Mouse (Mus musculus): ENCODE results near the gene Haghl. TPM values are rescaled to one million over a fixed set of nuclear protein-coding genes. Genes with fewer than 3 reads are reported as not detected.

The Haghl gene
- polyA plus RNA-seq, 1 experiment from 2014 or later, result 165 TPM

DNA sequence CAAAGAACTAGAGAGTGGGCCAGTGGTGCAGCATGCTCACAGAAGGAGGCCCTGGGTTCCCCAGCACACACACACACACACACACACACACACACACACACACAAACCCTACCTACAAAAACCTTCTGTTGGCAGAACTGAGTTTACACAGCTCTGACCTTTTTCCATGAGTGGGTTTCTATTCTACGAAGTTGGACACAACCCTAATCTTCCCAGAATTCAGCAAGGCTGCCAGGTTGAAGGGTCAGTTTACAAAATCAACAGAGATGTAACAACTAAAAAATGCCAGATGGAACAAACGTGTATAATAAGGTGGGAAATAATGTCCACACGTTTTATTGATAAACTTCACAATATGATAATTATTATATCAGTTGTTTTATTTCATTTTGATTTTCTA, 27.8 kb downstream of the Haghl start:
- no peak for ATAC-seq
- H3K27me3 ChIP-seq (ENCODE audit: control insufficient read depth, insufficient read depth, low read depth, low read length), result peaks cover 3% of the 10 kb centered on the region; the same call in 1 of the 2 replicates
- H3K27ac ChIP-seq (ENCODE audit: low read length), result no peak overlapping the region
- H3K4me1 ChIP-seq (ENCODE audit: control insufficient read depth, insufficient read depth, low read length), result no peaks in the 10 kb centered on the region
- no peak overlapping the region for H3K4me3 ChIP-seq (ENCODE audit: low read depth, low read length)
- H3K9me3 ChIP-seq (replicated peaks; ENCODE audit: control insufficient read depth, low read length, poor library complexity, severe bottlenecking), result no peaks in the 10 kb centered on the region
- 81% methylated on average over 3 of the region's 3 CpGs for WGBS
- H3K36me3 ChIP-seq (ENCODE audit: control insufficient read depth, insufficient read depth, low read length), result no peaks in the 10 kb centered on the region
- no peak overlapping the region for H3K4me2 ChIP-seq (ENCODE audit: low read length)
- H3K9ac ChIP-seq (ENCODE audit: low read depth, low read length), result no peak overlapping the region

DNA sequence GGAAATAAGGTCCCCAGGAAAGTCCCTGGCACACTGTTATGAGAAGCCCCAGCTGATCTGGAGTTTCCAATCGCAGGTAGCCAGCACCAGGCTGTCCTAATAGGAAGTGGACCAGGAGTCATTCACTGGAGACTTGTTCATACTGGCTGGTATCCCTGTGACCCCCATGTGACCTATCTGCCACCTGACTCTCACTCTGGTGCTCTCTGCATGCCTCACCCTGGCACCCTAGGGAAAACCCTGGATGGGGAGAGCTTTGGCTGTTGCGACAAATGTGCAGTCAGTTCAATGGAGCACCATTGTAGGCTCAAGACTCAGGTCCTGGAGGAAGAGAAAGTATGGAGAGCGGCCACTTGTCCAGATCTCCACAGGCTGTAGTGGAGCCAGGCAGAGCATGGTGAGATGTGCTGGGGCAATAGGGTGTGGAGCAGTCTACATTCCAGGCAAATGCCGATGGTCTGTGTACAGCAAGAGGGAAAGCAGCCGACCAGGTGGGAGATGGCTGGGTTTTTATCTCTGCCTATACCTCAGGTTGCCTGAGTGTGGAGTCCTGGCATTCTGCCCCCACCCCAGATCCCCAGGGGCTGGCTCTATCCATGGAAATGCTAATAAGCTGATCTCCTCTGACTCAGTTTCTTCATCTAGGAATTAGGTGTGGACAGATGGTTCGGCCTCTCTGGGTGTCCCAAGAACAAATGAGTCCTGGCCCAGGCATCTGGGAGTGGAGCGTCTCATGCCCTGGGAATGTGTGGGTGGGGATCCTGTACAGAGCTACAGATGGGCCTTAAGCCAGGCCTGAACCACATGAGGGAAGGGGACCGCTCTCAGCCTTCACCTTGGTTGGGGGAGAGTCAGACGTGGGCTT, 28.9 kb downstream of the Haghl start:
- Histone ChIP-seq H3K4me2 (ENCODE audit: low read length) (no peak overlapping the region), H3K9ac (ENCODE audit: low read depth, low read length) (no peak overlapping the region), H3K27me3 (ENCODE audit: control insufficient read depth, insufficient read depth, low read depth, low read length) (peaks cover 3% of the 10 kb centered on the region; the same call in 1 of the 2 replicates), H3K4me1 (ENCODE audit: control insufficient read depth, insufficient read depth, low read length) (peaks cover 1% of the 10 kb centered on the region; the same call in 1 of the 2 replicates), H3K4me3 (ENCODE audit: low read depth, low read length) (no peak overlapping the region), H3K9me3 (replicated peaks; ENCODE audit: control insufficient read depth, low read length, poor library complexity, severe bottlenecking) (no peaks in the 10 kb centered on the region), H3K36me3 (ENCODE audit: control insufficient read depth, insufficient read depth, low read length) (no peaks in the 10 kb centered on the region), H3K27ac (ENCODE audit: low read length) (no peak overlapping the region)
- no peak for ATAC-seq
- 84% methylated on average over 9 of the region's 9 CpGs for WGBS

DNA sequence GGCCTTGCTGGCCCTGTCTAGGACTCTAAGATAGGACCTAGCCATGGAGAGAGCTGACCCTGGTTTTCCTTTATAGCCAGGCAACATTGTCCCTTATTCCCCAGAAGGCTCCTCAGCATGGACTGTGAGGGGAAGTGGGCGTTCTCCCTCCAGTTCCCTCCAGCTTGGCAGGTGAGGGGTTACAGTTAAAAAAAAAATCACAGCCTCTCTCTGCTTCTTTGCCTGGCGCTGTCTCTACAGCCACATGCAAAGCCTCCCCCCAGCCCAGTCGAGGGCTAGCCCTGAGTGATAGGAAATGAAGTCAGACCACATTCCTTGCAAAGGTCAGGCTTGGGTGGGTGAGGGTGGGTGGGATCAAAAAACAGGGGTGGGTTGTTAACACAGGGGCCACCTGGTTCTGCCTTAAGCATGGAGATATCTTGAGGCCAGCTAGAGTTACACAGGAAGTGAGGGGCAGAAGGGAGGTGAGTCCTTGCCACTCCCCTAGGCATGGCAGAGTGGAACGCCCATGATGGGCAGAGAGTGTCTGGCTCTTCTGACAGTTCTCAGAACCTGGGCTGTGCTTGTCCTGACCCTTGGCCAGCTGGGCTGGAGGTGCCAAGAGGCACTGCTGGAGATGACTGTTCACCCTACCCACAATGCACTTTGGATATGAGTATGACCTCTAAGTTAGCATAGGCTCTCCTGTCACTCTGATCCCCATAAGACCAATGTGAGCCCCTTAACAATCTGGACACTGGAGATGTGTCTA, 29.7 kb downstream of the Haghl start:
- H3K4me3 ChIP-seq (ENCODE audit: low read depth, low read length), result no peak overlapping the region
- H3K4me2 ChIP-seq (ENCODE audit: low read length), result no peak overlapping the region
- no peak overlapping the region for H3K27ac ChIP-seq (ENCODE audit: low read length)
- no peak overlapping the region for H3K9ac ChIP-seq (ENCODE audit: low read depth, low read length)
- H3K9me3 ChIP-seq (replicated peaks; ENCODE audit: control insufficient read depth, low read length, poor library complexity, severe bottlenecking), result no peaks in the 10 kb centered on the region
- peaks cover 3% of the 10 kb centered on the region; the same call in 1 of the 2 replicates for H3K27me3 ChIP-seq (ENCODE audit: control insufficient read depth, insufficient read depth, low read depth, low read length)
- WGBS, result 74% methylated on average over 4 of the region's 4 CpGs
- no peaks in the 10 kb centered on the region for H3K36me3 ChIP-seq (ENCODE audit: control insufficient read depth, insufficient read depth, low read length)
- H3K4me1 ChIP-seq (ENCODE audit: control insufficient read depth, insufficient read depth, low read length), result peaks cover 4% of the 10 kb centered on the region; the same call in 1 of the 2 replicates
- ATAC-seq, result no peak

DNA sequence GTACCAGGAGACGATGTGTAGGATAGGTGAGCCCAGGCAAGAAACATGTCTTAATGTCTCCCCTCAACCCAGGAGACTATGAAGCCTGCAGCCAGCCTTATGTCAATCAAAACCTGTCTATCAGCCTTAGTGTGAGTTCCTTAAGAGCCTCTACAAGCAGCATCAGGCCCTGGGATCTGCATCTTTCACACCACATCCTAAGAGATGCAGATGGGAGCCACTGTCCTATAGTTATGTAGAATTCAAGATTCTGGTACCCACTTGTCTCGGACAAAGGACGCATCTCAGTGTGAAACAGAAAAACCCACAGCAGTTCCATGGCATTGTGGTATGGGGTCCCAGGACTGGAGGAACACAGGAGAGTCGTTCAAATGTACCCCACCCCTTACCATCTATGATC, 30.4 kb downstream of the Haghl start:
- no peak overlapping the region for H3K4me3 ChIP-seq (ENCODE audit: low read depth, low read length)
- 0 out of 2 replicates have a peak, but pooled peaks cover under 1% of the 10 kb centered on the region for H3K27me3 ChIP-seq (ENCODE audit: control insufficient read depth, insufficient read depth, low read depth, low read length)
- no peaks in the 10 kb centered on the region for H3K9me3 ChIP-seq (replicated peaks; ENCODE audit: control insufficient read depth, low read length, poor library complexity, severe bottlenecking)
- H3K4me1 ChIP-seq (ENCODE audit: control insufficient read depth, insufficient read depth, low read length), result peaks cover 4% of the 10 kb centered on the region; the same call in 1 of the 2 replicates
- H3K27ac ChIP-seq (ENCODE audit: low read length), result no peak overlapping the region
- no peak for ATAC-seq
- no peak overlapping the region for H3K4me2 ChIP-seq (ENCODE audit: low read length)
- no peak overlapping the region for H3K9ac ChIP-seq (ENCODE audit: low read depth, low read length)
- H3K36me3 ChIP-seq (ENCODE audit: control insufficient read depth, insufficient read depth, low read length), result no peaks in the 10 kb centered on the region
- WGBS, result 76% methylated on average over 4 of the region's 4 CpGs

DNA sequence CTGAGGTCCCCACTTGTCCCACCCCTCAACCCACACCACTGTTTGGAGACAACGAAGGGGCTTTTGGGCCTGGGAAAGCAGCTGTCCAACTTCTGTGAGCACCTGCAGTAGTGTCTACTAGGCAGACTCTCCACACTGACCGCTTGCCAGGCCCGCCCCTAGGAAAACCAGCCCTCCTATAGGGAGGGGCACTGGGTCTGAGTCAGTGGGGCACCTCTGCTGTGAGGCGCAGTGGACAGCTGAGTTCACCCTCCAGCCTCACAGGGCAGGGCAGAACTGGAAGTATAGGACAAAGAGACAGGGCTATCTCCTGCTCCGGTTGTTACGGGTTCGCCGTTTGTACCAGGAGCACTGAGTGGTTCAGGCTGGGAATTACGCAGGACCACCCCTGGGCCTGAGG, 31.2 kb downstream of the Haghl start, which contains the start of gene Msln:
Gene Msln (minus strand): TSS at position 138 of the 400 bp plus-strand sequence.
- Histone ChIP-seq H3K27ac (ENCODE audit: low read length) (no peak within 1 kb of the TSS), H3K4me1 (ENCODE audit: control insufficient read depth, insufficient read depth, low read length) (peaks cover 4% of the 10 kb centered on the region; the same call in 1 of the 2 replicates), H3K27me3 (ENCODE audit: control insufficient read depth, insufficient read depth, low read depth, low read length) (no peaks in the 10 kb centered on the region), H3K4me2 (ENCODE audit: low read length) (no peak within 1 kb of the TSS), H3K4me3 (ENCODE audit: low read depth, low read length) (no peak within 1 kb of the TSS), H3K9me3 (replicated peaks; ENCODE audit: control insufficient read depth, low read length, poor library complexity, severe bottlenecking) (no peaks in the 10 kb centered on the region), H3K9ac (ENCODE audit: low read depth, low read length) (no peak within 1 kb of the TSS), H3K36me3 (ENCODE audit: control insufficient read depth, insufficient read depth, low read length) (no peaks in the 10 kb centered on the region)
- ATAC-seq, result no peak
- 84% methylated on average over 9 of the region's 9 CpGs for WGBS

DNA sequence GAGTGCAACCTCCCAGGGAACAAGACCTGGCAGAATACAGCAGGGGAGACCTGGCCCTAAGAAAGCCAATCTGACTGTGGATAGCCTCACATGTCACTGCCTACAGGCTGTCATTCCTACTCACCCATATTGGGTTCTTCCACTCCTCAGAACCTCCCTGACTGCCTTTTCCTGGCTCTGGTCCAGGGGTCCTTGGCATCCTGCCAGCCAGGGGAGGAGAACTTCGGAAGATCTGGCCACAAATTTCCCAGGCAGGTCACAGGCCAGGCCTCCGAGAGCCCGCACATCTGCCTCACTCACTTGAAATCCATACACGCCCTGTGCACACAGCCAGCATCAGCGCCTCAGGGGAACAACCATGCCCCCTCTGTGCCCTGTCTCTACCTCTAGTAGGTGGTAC, 34.0 kb downstream of the Haghl start:
- Histone ChIP-seq H3K27me3 (ENCODE audit: control insufficient read depth, insufficient read depth, low read depth, low read length) (no peaks in the 10 kb centered on the region), H3K4me1 (ENCODE audit: control insufficient read depth, insufficient read depth, low read length) (peaks cover 4% of the 10 kb centered on the region; the same call in 1 of the 2 replicates), H3K9me3 (replicated peaks; ENCODE audit: control insufficient read depth, low read length, poor library complexity, severe bottlenecking) (no peaks in the 10 kb centered on the region), H3K4me2 (ENCODE audit: low read length) (no peak overlapping the region), H3K27ac (ENCODE audit: low read length) (no peak overlapping the region), H3K9ac (ENCODE audit: low read depth, low read length) (no peak overlapping the region), H3K36me3 (ENCODE audit: control insufficient read depth, insufficient read depth, low read length) (no peaks in the 10 kb centered on the region), H3K4me3 (ENCODE audit: low read depth, low read length) (no peak overlapping the region)
- 44% methylated on average over 5 of the region's 5 CpGs for WGBS
- no peak for ATAC-seq

DNA sequence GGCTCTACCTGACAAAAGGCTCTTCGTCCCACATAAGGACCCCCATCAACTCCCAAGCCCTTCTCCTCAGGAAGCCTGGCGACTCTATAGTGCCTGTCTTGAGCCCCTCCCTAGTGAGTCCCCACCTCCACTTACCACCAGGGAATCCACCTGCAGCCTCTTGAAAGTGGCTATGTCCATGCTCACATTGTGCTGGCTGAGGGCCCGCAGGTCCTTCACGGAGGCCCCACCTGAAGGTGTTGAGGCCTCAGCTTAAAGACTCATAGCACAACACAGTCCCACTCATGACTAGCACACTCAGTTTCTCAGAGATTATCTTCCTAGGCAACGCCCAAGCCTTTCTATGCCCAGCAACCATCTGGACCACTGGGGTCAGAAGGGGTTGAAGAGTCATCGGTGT, 36.2 kb downstream of the Haghl start:
- no peak for ATAC-seq
- H3K27ac ChIP-seq (ENCODE audit: low read length), result no peak overlapping the region
- peaks cover 4% of the 10 kb centered on the region; the same call in 1 of the 2 replicates for H3K4me1 ChIP-seq (ENCODE audit: control insufficient read depth, insufficient read depth, low read length)
- H3K9me3 ChIP-seq (replicated peaks; ENCODE audit: control insufficient read depth, low read length, poor library complexity, severe bottlenecking), result no peaks in the 10 kb centered on the region
- H3K4me2 ChIP-seq (ENCODE audit: low read length), result no peak overlapping the region
- 92% methylated on average over 6 of the region's 6 CpGs for WGBS
- H3K27me3 ChIP-seq (ENCODE audit: control insufficient read depth, insufficient read depth, low read depth, low read length), result no peaks in the 10 kb centered on the region
- H3K9ac ChIP-seq (ENCODE audit: low read depth, low read length), result no peak overlapping the region
- no peak overlapping the region for H3K4me3 ChIP-seq (ENCODE audit: low read depth, low read length)
- H3K36me3 ChIP-seq (ENCODE audit: control insufficient read depth, insufficient read depth, low read length), result no peaks in the 10 kb centered on the region

DNA sequence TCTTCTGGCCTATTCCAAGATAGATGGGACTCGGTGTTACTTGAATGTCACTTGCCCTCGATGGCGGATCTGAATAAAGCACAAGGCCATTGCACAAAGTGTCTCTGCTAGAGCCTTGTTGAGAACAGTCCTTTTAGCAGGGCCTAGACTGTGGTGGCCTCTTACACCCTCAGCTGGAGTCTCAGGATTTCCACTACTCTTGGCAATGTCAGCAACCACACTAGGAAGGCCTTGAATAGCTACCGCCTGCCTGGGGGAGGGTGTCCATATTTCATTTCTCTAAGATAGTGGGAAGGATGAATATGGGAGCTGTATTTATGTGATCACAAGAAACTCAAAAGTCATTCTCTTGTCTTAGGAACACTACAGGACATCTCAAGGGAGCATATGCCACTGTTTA, 37.2 kb downstream of the Haghl start:
- ATAC-seq, result no peak
- WGBS, result 96% methylated on average over 4 of the region's 4 CpGs

DNA sequence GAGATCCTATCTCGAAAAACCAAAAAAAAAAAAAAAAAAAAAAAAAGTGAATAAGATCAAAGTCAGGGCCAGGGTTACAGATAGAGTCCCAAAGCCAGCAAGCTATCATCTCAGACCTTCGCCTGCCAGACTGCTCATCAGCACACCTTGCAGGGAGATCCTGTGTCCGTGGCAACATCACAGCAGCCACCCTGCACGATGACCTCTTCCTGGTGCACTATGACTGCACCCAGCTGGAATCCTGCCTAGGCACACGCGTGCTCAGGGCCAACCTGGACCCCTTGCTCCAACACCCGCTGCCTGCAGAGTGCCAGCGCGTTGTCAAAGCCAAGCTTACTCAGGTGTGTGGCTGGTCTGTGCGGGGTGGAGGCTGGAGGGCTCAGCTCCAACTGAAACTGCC, 41.2 kb downstream of the Haghl start:
- 83% methylated on average over 10 of the region's 10 CpGs for WGBS
- no peaks in the 10 kb centered on the region for H3K4me1 ChIP-seq (ENCODE audit: control insufficient read depth, insufficient read depth, low read length)
- no peaks in the 10 kb centered on the region for H3K27me3 ChIP-seq (ENCODE audit: control insufficient read depth, insufficient read depth, low read depth, low read length)

More for the DNA sequence above, 37.2 kb downstream of the Haghl start:
- peaks cover 4% of the 10 kb centered on the region; the same call in 1 of the 2 replicates for H3K4me1 ChIP-seq (ENCODE audit: control insufficient read depth, insufficient read depth, low read length)
- H3K27me3 ChIP-seq (ENCODE audit: control insufficient read depth, insufficient read depth, low read depth, low read length), result no peaks in the 10 kb centered on the region
- no peak overlapping the region for H3K4me2 ChIP-seq (ENCODE audit: low read length)
- no peaks in the 10 kb centered on the region for H3K9me3 ChIP-seq (replicated peaks; ENCODE audit: control insufficient read depth, low read length, poor library complexity, severe bottlenecking)
- H3K36me3 ChIP-seq (ENCODE audit: control insufficient read depth, insufficient read depth, low read length), result no peaks in the 10 kb centered on the region
- H3K27ac ChIP-seq (ENCODE audit: low read length), result no peak overlapping the region
- H3K9ac ChIP-seq (ENCODE audit: low read depth, low read length), result no peak overlapping the region
- no peak overlapping the region for H3K4me3 ChIP-seq (ENCODE audit: low read depth, low read length)

More for the DNA sequence above, 41.2 kb downstream of the Haghl start:
- ATAC-seq, result no peak
- no peak overlapping the region for H3K27ac ChIP-seq (ENCODE audit: low read length)
- no peak overlapping the region for H3K4me3 ChIP-seq (ENCODE audit: low read depth, low read length)
- H3K4me2 ChIP-seq (ENCODE audit: low read length), result no peak overlapping the region
- H3K36me3 ChIP-seq (ENCODE audit: control insufficient read depth, insufficient read depth, low read length), result no peaks in the 10 kb centered on the region
- no peaks in the 10 kb centered on the region for H3K9me3 ChIP-seq (replicated peaks; ENCODE audit: control insufficient read depth, low read length, poor library complexity, severe bottlenecking)
- H3K9ac ChIP-seq (ENCODE audit: low read depth, low read length), result no peak overlapping the region

All from midbrain, embryonic 16.5 days (tissue).